In the genomic region with DNA sequence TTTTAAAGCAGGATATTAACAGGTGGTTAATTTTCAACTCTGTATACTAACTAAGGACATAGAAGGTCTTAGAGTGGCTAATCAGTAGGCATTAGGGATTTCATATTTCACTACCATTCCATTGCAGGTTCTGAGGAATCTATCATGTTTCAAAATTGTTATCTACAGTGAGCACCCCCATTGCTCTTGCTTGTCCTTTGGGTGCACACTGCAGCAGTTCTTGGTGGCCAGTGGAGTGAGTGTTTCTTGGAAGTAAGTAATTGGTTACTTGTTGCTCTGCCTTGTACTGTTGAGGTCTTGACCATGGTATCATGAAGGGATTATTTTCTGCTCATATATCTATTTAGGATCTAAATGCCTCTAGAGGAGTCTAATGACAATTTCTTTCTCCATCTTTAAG, we compare ENCODE assay signal across 27 mouse cellular contexts. TPM values are rescaled to one million over a fixed set of nuclear protein-coding genes. Genes with fewer than 3 reads are reported as not detected.
DNase-seq lines count a peak whose midpoint lies in the region; ATAC-seq and TF ChIP-seq lines count a peak whose summit lies in the region.
"Had no signal": no experiment of that assay in that cellular context is flagged by ENCODE, and none has a peak within 500 bp of the region (broad histone marks: within the 10 kb centered on the region; RNA-seq: fewer than 3 reads in every experiment).

No protein-coding gene starts in this region.

- no peak for TF ChIP-seq CTCF in kidney, adult 2 months (conservative IDR thresholded peaks at IDR 0.05; ENCODE audit: insufficient read depth, insufficient read length, low read depth, low read length)

- no peaks in the 10 kb centered on the region for H3K27me3 ChIP-seq in kidney, adult 2 months (replicated peaks; ENCODE audit: control insufficient read depth, insufficient read depth, low read length)
- H3K27me3 ChIP-seq: CH12.LX; embryonic facial prominence, embryonic 13.5 days; embryonic facial prominence, embryonic 15.5 days; forebrain, embryonic 13.5 days; forebrain, embryonic 15.5 days; Patski had no signal

- no peaks in the 10 kb centered on the region for H3K36me3 ChIP-seq in kidney, adult 2 months (ENCODE audit: control insufficient read depth, insufficient read depth, low read length)
- H3K36me3 ChIP-seq: embryonic facial prominence, embryonic 13.5 days; embryonic facial prominence, embryonic 15.5 days; forebrain, embryonic 15.5 days had no signal

- H3K27ac ChIP-seq in kidney, adult 2 months (ENCODE audit: insufficient read depth, low read depth, low read length): no peak overlapping the region
- H3K27ac ChIP-seq: embryonic facial prominence, embryonic 13.5 days; embryonic facial prominence, embryonic 15.5 days; forebrain, embryonic 13.5 days; forebrain, embryonic 15.5 days had no signal

- no peak for ATAC-seq in frontal cortex, adult (ENCODE audit: low TSS enrichment)
- no peak for ATAC-seq in erythroid progenitor cell, adult 5-6 weeks (replicated peaks; ENCODE audit: low FRiP score, poor library complexity, severe bottlenecking)
- ATAC-seq: activated CD4-positive, CD25-positive, alpha-beta regulatory T cell, adult 4 months; CD4-positive, CD25-positive, alpha-beta regulatory T cell, adult 4 months; forebrain, embryonic 13.5 days; forebrain, embryonic 15.5 days; forebrain, postnatal 0 days; Patski had no signal

- H3K4me3 ChIP-seq in kidney, adult 2 months (ENCODE audit: insufficient read depth, low read depth, low read length): no peak overlapping the region
- H3K4me3 ChIP-seq: embryonic facial prominence, embryonic 13.5 days; embryonic facial prominence, embryonic 15.5 days; erythroblast, embryonic 14.5 days; forebrain, embryonic 13.5 days; forebrain, embryonic 15.5 days had no signal

- TF ChIP-seq POLR2A in kidney, adult 2 months (IDR thresholded peaks at IDR 0.05; ENCODE audit: low read depth, low read length): no peak

- no peaks in the 10 kb centered on the region; the same call in 1 of the 2 replicates for H3K4me1 ChIP-seq in kidney, adult 2 months (ENCODE audit: control insufficient read depth, insufficient read depth, low read length)
- H3K4me1 ChIP-seq: embryonic facial prominence, embryonic 13.5 days; embryonic facial prominence, embryonic 15.5 days; forebrain, embryonic 13.5 days; forebrain, embryonic 15.5 days had no signal

- DNase-seq in kidney, adult 2 months: peak; percentile 21
- DNase-seq in kidney, adult 18-20 months: no peak
- peak; percentile 36 for DNase-seq in c-Kit-negative CD71-positive TER-119-positive erythroid progenitor cells, embryonic 14.5 days (ENCODE audit: low read depth, low spot score)
- peak; percentile 60 for DNase-seq in c-Kit-positive CD71-positive TER-119-positive erythroid progenitor cells, embryonic 14.5 days (ENCODE audit: low spot score)
- DNase-seq: adrenal gland, adult 8-10 months; adrenal gland, postnatal 14 days; adrenal gland, postnatal 36 days; B cell, adult 2 months; cerebellum, adult 11 months; cerebellum, adult 18-20 months; cerebellum, adult 8-10 months; cerebellum, adult 9-11 months; cerebellum, postnatal 14 days; cerebellum, postnatal 36 days; embryo, embryonic 11 days; forebrain, postnatal 0 days had no signal

RNA-seq across cellular contexts. Expression of a gene that starts 57.0 kb away (rescaled TPM):
- polyA plus RNA-seq in kidney, adult 2 months (2012; rRNA removed): 1.0 and 2.0 TPM in 2 replicates
- total RNA-seq in erythroid progenitor cell, adult 5-6 weeks (2015; ENCODE audit: low replicate concordance): 2.9 and 21.0 TPM in 2 replicates
- total RNA-seq in erythroid progenitor cell, adult 5-6 weeks (2017; ENCODE audit: low replicate concordance): 6.2 and 6.4 TPM in 2 replicates
- polyA plus RNA-seq: erythroblast, embryonic 14.5 days had no signal

RNA-seq across cellular contexts. Expression of a gene that starts 57.1 kb away (rescaled TPM):
- polyA plus RNA-seq in kidney, adult 2 months (2012; rRNA removed): 21.9 and 23.0 TPM in 2 replicates
- 7.9 and 31.9 TPM in 2 replicates for total RNA-seq in erythroid progenitor cell, adult 5-6 weeks (2015; ENCODE audit: low replicate concordance)
- 14.0 and 27.2 TPM in 2 replicates for total RNA-seq in erythroid progenitor cell, adult 5-6 weeks (2017; ENCODE audit: low replicate concordance)

RNA-seq across cellular contexts. Expression of a gene that starts 57.2 kb away (rescaled TPM):
- polyA plus RNA-seq in kidney, adult 2 months (2012; rRNA removed): 2.9 and 5.0 TPM in 2 replicates
- 82.2 and 119 TPM in 2 replicates for total RNA-seq in erythroid progenitor cell, adult 5-6 weeks (2015; ENCODE audit: low replicate concordance)
- 38.7 and 84.1 TPM in 2 replicates for total RNA-seq in erythroid progenitor cell, adult 5-6 weeks (2017; ENCODE audit: low replicate concordance)
